Mouse (Mus musculus): ENCODE results near the gene Epx. TPM values are rescaled to one million over a fixed set of nuclear protein-coding genes. Genes with fewer than 3 reads are reported as not detected.

The Epx gene
- polyA plus RNA-seq (2015; fragmentation: Nextera tagmentation; extraction: Ambion mirVana): 1.2 and 3.6 TPM in 2 replicates

GRCm38 (mm10) chr11:87875436-87875835 lies at the start of gene Epx:
Gene Epx (minus strand): TSS chr11:87875536.
- H3K27ac ChIP-seq (replicated peaks): no peak within 1 kb of the TSS
- H3K9me3 ChIP-seq (replicated peaks): no peaks in the 10 kb centered on the region
- no peaks in the 10 kb centered on the region; the same call in 1 of the 2 replicates for H3K27me3 ChIP-seq
- no peak within 1 kb of the TSS for H3K9ac ChIP-seq
- no peak within 1 kb of the TSS for H3K4me3 ChIP-seq (replicated peaks)
- no peak within 1 kb of the TSS for H3K4me2 ChIP-seq
- no peaks in the 10 kb centered on the region for H3K4me1 ChIP-seq (replicated peaks)
- ATAC-seq (ENCODE audit: insufficient read depth): no peak
- WGBS (ENCODE audit: insufficient replicate concordance): 62% methylated on average over 6 of the region's 6 CpGs
- no peaks in the 10 kb centered on the region for H3K36me3 ChIP-seq (replicated peaks)

GRCm38 (mm10) chr11:87920966-87921365 lies 45.6 kb upstream of the Epx start, which contains the start of gene Olfr464:
Gene Olfr464 (minus strand): TSS chr11:87920967.
- H3K27ac ChIP-seq (replicated peaks): no peak within 1 kb of the TSS
- no peaks in the 10 kb centered on the region for H3K9me3 ChIP-seq (replicated peaks)
- no peaks in the 10 kb centered on the region; the same call in 1 of the 2 replicates for H3K27me3 ChIP-seq
- no peaks in the 10 kb centered on the region for H3K4me1 ChIP-seq (replicated peaks)
- H3K4me2 ChIP-seq: no peak within 1 kb of the TSS
- H3K9ac ChIP-seq: no peak within 1 kb of the TSS
- no peaks in the 10 kb centered on the region for H3K36me3 ChIP-seq (replicated peaks)
- no peak for ATAC-seq (ENCODE audit: insufficient read depth)
- WGBS (ENCODE audit: insufficient replicate concordance): 22% methylated on average over 5 of the region's 5 CpGs
- H3K4me3 ChIP-seq (replicated peaks): no peak within 1 kb of the TSS

GRCm38 (mm10) chr11:87920301-87920700 lies 45.0 kb upstream of the Epx start:
- no peak overlapping the region for H3K9ac ChIP-seq
- no peaks in the 10 kb centered on the region for H3K36me3 ChIP-seq (replicated peaks)
- no peak overlapping the region for H3K4me3 ChIP-seq (replicated peaks)
- no peaks in the 10 kb centered on the region; the same call in 1 of the 2 replicates for H3K27me3 ChIP-seq
- H3K27ac ChIP-seq (replicated peaks): no peak overlapping the region
- 45% methylated on average over 2 of the region's 2 CpGs for WGBS (ENCODE audit: insufficient replicate concordance)
- no peak overlapping the region for H3K4me2 ChIP-seq
- H3K9me3 ChIP-seq (replicated peaks): no peaks in the 10 kb centered on the region
- no peak for ATAC-seq (ENCODE audit: insufficient read depth)
- H3K4me1 ChIP-seq (replicated peaks): no peaks in the 10 kb centered on the region

- no peak overlapping the region for H3K27ac ChIP-seq (replicated peaks)
- ATAC-seq (ENCODE audit: insufficient read depth): no peak
- H3K9me3 ChIP-seq (replicated peaks): no peaks in the 10 kb centered on the region
- no peaks in the 10 kb centered on the region for H3K4me1 ChIP-seq (replicated peaks)
- no peaks in the 10 kb centered on the region; the same call in 1 of the 2 replicates for H3K27me3 ChIP-seq
- 57% methylated on average over 1 of the region's 1 CpGs for whole genome bisulfite sequencing (ENCODE audit: insufficient replicate concordance)
- H3K4me2 ChIP-seq: no peak overlapping the region
- H3K4me3 ChIP-seq (replicated peaks): no peak overlapping the region
- no peaks in the 10 kb centered on the region for H3K36me3 ChIP-seq (replicated peaks)
- no peak overlapping the region for H3K9ac ChIP-seq
These were observed 40.7 kb upstream of the Epx start for GRCm38 (mm10) chr11:87916005-87916404.

GRCm38 (mm10) chr11:87904331-87904730 lies 29.0 kb upstream of the Epx start:
- Histone ChIP-seq H3K27ac (replicated peaks) (no peak overlapping the region), H3K4me2 (no peak overlapping the region), H3K9me3 (replicated peaks) (no peaks in the 10 kb centered on the region), H3K27me3 (no peaks in the 10 kb centered on the region; the same call in 1 of the 2 replicates), H3K9ac (no peak overlapping the region), H3K36me3 (replicated peaks) (no peaks in the 10 kb centered on the region), H3K4me3 (replicated peaks) (no peak overlapping the region), H3K4me1 (replicated peaks) (no peaks in the 10 kb centered on the region)
- no peak for ATAC-seq (ENCODE audit: insufficient read depth)
- WGBS (ENCODE audit: insufficient replicate concordance): 58% methylated on average over 3 of the region's 3 CpGs

- Histone ChIP-seq H3K9me3 (replicated peaks) (no peaks in the 10 kb centered on the region), H3K9ac (no peak within 1 kb of the TSS), H3K4me1 (replicated peaks) (no peaks in the 10 kb centered on the region), H3K4me2 (no peak within 1 kb of the TSS), H3K27me3 (peaks cover 6% of the 10 kb centered on the region; the same call in 1 of the 2 replicates), H3K27ac (replicated peaks) (no peak within 1 kb of the TSS), H3K4me3 (replicated peaks) (no peak within 1 kb of the TSS), H3K36me3 (replicated peaks) (no peaks in the 10 kb centered on the region)
- no peak for ATAC-seq (ENCODE audit: insufficient read depth)
These were observed 22.0 kb upstream of the Epx start, which contains the start of gene Olfr463 for GRCm38 (mm10) chr11:87897287-87897686. Gene Olfr463 (minus strand): TSS chr11:87897387.

- Histone ChIP-seq H3K36me3 (replicated peaks) (no peaks in the 10 kb centered on the region), H3K4me1 (replicated peaks) (no peaks in the 10 kb centered on the region), H3K9ac (no peak within 1 kb of the TSS), H3K9me3 (replicated peaks) (no peaks in the 10 kb centered on the region), H3K4me2 (no peak within 1 kb of the TSS), H3K27ac (replicated peaks) (no peak within 1 kb of the TSS), H3K4me3 (replicated peaks) (no peak within 1 kb of the TSS), H3K27me3 (no peaks in the 10 kb centered on the region)
- WGBS (ENCODE audit: insufficient replicate concordance): 59% methylated on average over 6 of the region's 6 CpGs
- ATAC-seq (ENCODE audit: insufficient read depth): no peak
These were observed 16.8 kb upstream of the Epx start, which contains the start of gene Olfr462 for GRCm38 (mm10) chr11:87892168-87892567. Gene Olfr462 (minus strand): TSS chr11:87892268.

- Histone ChIP-seq H3K9ac (no peak overlapping the region), H3K27ac (replicated peaks) (no peak overlapping the region), H3K4me2 (no peak overlapping the region), H3K27me3 (no peaks in the 10 kb centered on the region), H3K4me3 (replicated peaks) (no peak overlapping the region), H3K4me1 (replicated peaks) (no peaks in the 10 kb centered on the region), H3K9me3 (replicated peaks) (no peaks in the 10 kb centered on the region), H3K36me3 (replicated peaks) (no peaks in the 10 kb centered on the region)
- no peak for ATAC-seq (ENCODE audit: insufficient read depth)
- 60% methylated on average over 5 of the region's 5 CpGs for WGBS (ENCODE audit: insufficient replicate concordance)
These were observed 9.5 kb upstream of the Epx start for GRCm38 (mm10) chr11:87884856-87885255.

- Histone ChIP-seq H3K27me3 (no peaks in the 10 kb centered on the region), H3K4me1 (replicated peaks) (no peaks in the 10 kb centered on the region), H3K9ac (no peak overlapping the region), H3K27ac (replicated peaks) (no peak overlapping the region), H3K4me2 (no peak overlapping the region), H3K36me3 (replicated peaks) (no peaks in the 10 kb centered on the region), H3K4me3 (replicated peaks) (no peak overlapping the region), H3K9me3 (replicated peaks) (no peaks in the 10 kb centered on the region)
- ATAC-seq (ENCODE audit: insufficient read depth): no peak
- WGBS (ENCODE audit: insufficient replicate concordance): 29% methylated on average over 5 of the region's 5 CpGs
These were observed 8.2 kb upstream of the Epx start for GRCm38 (mm10) chr11:87883493-87883892.

GRCm38 (mm10) chr11:87881714-87882113 lies 6.4 kb upstream of the Epx start:
- Histone ChIP-seq H3K4me1 (replicated peaks) (no peaks in the 10 kb centered on the region), H3K9me3 (replicated peaks) (no peaks in the 10 kb centered on the region), H3K27ac (replicated peaks) (no peak overlapping the region), H3K4me2 (no peak overlapping the region), H3K27me3 (no peaks in the 10 kb centered on the region), H3K36me3 (replicated peaks) (no peaks in the 10 kb centered on the region), H3K9ac (no peak overlapping the region), H3K4me3 (replicated peaks) (no peak overlapping the region)
- WGBS (ENCODE audit: insufficient replicate concordance): 41% methylated on average over 4 of the region's 4 CpGs
- no peak for ATAC-seq (ENCODE audit: insufficient read depth)

- H3K4me2 ChIP-seq: no peak overlapping the region
- no peak overlapping the region for H3K9ac ChIP-seq
- no peaks in the 10 kb centered on the region for H3K9me3 ChIP-seq (replicated peaks)
- ATAC-seq (ENCODE audit: insufficient read depth): no peak
- H3K4me1 ChIP-seq (replicated peaks): no peaks in the 10 kb centered on the region
- 68% methylated on average over 9 of the region's 9 CpGs for WGBS (ENCODE audit: insufficient replicate concordance)
- no peaks in the 10 kb centered on the region; the same call in 1 of the 2 replicates for H3K27me3 ChIP-seq
- H3K36me3 ChIP-seq (replicated peaks): no peaks in the 10 kb centered on the region
- H3K4me3 ChIP-seq (replicated peaks): no peak overlapping the region
- no peak overlapping the region for H3K27ac ChIP-seq (replicated peaks)
These were observed 4.5 kb upstream of the Epx start for GRCm38 (mm10) chr11:87879826-87880225.

- WGBS (ENCODE audit: insufficient replicate concordance): 45% methylated on average over 8 of the region's 8 CpGs
- Histone ChIP-seq H3K27ac (replicated peaks) (no peak overlapping the region), H3K36me3 (replicated peaks) (no peaks in the 10 kb centered on the region), H3K9ac (no peak overlapping the region), H3K9me3 (replicated peaks) (no peaks in the 10 kb centered on the region), H3K4me1 (replicated peaks) (no peaks in the 10 kb centered on the region), H3K27me3 (no peaks in the 10 kb centered on the region; the same call in 1 of the 2 replicates), H3K4me2 (no peak overlapping the region), H3K4me3 (replicated peaks) (no peak overlapping the region)
- ATAC-seq (ENCODE audit: insufficient read depth): no peak
These were observed 3.6 kb downstream of the Epx start for GRCm38 (mm10) chr11:87871766-87872165.

Measured in liver, embryonic 15.5 days (tissue).